Mouse (Mus musculus) midbrain, embryonic 14.5 days (tissue): ENCODE results near the gene Rgs8. TPM values are rescaled to one million over a fixed set of nuclear protein-coding genes. Genes with fewer than 3 reads are reported as not detected.
A peak's percentile ranks its signal among the peaks of the same experiment; 100 is the strongest.

Source experiments
- ATAC-seq: fragments of 200-750 bp; cut with Nextera tagmentation; 2 replicates; pipeline ENCODE4 v1.8.0; 2017; ENCODE audit warnings: moderate number of reproducible peaks, moderate library complexity; ENCODE audit not compliant: low FRiP score, low TSS enrichment
- DNase-seq: peaks from one replicate; pipeline ENCODE4 v3.0.0-alpha.2; 2015
- H3K27ac ChIP-seq: fragments of 300-500 bp; sonication (generic); replicated peaks from 2 replicates; pipeline ENCODE4 v1.5.1; 2014; ENCODE audit warnings: mild to moderate bottlenecking, low read depth, low read length, moderate library complexity
- H3K27me3 ChIP-seq: fragments of 300-500 bp; sonication (generic); 2 replicates; pipeline ENCODE4 v1.6.1; 2014; ENCODE audit warnings: low read length, control low read depth, mixed read lengths; ENCODE audit not compliant: control insufficient read depth, insufficient read depth
- H3K36me3 ChIP-seq: fragments of 300-500 bp; sonication (generic); 2 replicates; pipeline ENCODE4 v1.6.1; 2014; ENCODE audit warnings: low read length, control low read depth; ENCODE audit not compliant: control insufficient read depth, insufficient read depth
- H3K4me1 ChIP-seq: fragments of 300-500 bp; sonication (generic); 2 replicates; pipeline ENCODE4 v1.6.1; 2014; ENCODE audit warnings: mild to moderate bottlenecking, antibody characterized with exemption, low read length, control low read depth; ENCODE audit not compliant: control insufficient read depth, insufficient read depth
- H3K4me2 ChIP-seq: fragments of 300-500 bp; sonication (generic); 2 replicates; pipeline ENCODE4 v1.6.1; 2014; ENCODE audit warnings: mild to moderate bottlenecking, low read length, moderate library complexity
- H3K4me3 ChIP-seq: fragments of 300-500 bp; sonication (generic); replicated peaks from 2 replicates; pipeline ENCODE4 v1.5.1; 2014; ENCODE audit warnings: low read depth, low read length
- H3K9ac ChIP-seq: fragments of 300-500 bp; sonication (generic); replicated peaks from 2 replicates; pipeline ENCODE4 v1.6.1; 2014; ENCODE audit warnings: mild to moderate bottlenecking, low read length, moderate library complexity
- H3K9me3 ChIP-seq: fragments of 300-500 bp; sonication (generic); 2 replicates; pipeline ENCODE4 v1.6.1; 2016; ENCODE audit warnings: low read length, control low read depth, mixed read lengths; ENCODE audit not compliant: control insufficient read depth
- WGBS: fragments of 180-500 bp; shearing (Covaris S2); extraction: QIAGEN DNeasy Blood & Tissue Kit; methylation state at CpG from one replicate; pipeline ENCODE4 v1.1.7; 2014; 5-methylcytosine and 5-hydroxymethylcytosine counted together
- polyA plus RNA-seq: library from polyadenylated mRNA; unstranded; fragments of >200 nt; fragmentation: Nextera tagmentation; extraction: Ambion mirVana; gene quantifications from 2 replicates; pipeline ENCODE4 v1.2.1, GENCODE M21; 2014

Gene Rgs8
- polyA plus RNA-seq, 1 experiment from 2014 or later, result 30.4 TPM

DNA sequence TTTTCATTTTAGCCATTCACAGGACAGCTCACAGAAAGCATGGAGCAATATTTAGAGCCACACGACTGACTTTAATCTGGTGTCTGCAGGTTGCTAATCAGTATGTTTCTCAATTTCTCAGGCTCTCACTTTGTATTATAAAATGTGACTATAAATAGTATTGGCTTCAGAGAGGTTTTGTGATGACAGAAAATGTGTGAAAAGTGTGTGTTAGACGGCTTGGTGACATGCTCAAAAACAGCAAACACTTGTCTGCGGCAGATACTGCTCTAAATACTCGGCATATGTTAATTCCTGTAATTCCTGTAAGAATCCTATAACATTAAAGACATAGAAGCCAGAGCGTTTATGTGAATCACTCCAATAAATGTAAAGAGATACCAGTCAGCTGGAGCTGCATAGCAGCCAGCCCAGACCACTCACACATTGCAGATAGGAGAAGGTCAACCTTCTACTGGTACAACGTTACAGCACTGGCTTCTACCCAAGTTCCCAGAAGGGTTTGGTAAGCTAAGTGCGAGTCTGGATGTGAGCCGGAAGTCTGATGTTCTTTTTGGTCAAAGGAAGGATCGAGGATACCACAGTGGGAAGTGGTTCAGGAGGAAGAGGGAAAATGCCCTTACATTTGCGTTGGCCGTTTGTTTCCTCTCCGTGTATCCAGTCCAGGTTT, 95.2 kb downstream of the Rgs8 start:
- Histone ChIP-seq H3K9ac (no peak overlapping the region), H3K36me3 (0 out of 2 replicates have a peak, but pooled peaks cover 3% of the 10 kb centered on the region), H3K4me1 (peaks cover 27% of the 10 kb centered on the region), H3K4me3 (no peak overlapping the region), H3K27me3 (no peaks in the 10 kb centered on the region), H3K27ac (0 out of 2 replicates have a peak overlapping the region, but pooled peaks have one; percentile 1), H3K9me3 (no peaks in the 10 kb centered on the region), H3K4me2 (peak overlapping the region; percentile 70; the same call in 1 of the 2 replicates)
- ATAC-seq (no peak), DNase-seq (no peak)
- 75% methylated on average over 12 of the region's 12 CpGs for WGBS

DNA sequence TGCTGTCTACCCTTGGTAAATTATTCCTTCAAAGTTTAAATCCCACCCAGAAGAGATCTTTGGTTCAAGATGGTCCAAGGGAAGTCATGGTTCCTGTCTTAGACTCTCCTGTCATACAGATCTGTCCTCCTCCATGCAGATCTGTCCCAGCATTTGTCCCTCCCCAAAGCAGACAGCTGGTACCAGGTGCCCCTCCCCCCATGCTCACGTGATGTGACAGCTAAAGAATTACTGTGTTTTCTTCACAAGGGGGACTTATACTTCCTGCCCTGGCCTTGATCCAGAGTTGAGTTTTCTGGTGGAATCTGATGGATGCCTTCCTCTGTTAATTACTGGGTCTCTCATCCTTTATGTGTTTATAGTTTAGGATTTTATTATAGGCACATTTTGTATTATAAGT, 95.7 kb downstream of the Rgs8 start:
- 6% methylated on average over 1 of the region's 1 CpGs for WGBS
- ATAC-seq (0 out of 2 replicates have a peak, but pooled peaks have one; percentile 14), DNase-seq (peak; percentile 72)
- peaks cover 3% of the 10 kb centered on the region; the same call in 1 of the 2 replicates for H3K36me3 ChIP-seq
- 0 out of 2 replicates have a peak overlapping the region, but pooled peaks have one; percentile 87 for H3K27ac ChIP-seq
- H3K9me3 ChIP-seq, result no peaks in the 10 kb centered on the region
- peaks cover 27% of the 10 kb centered on the region for H3K4me1 ChIP-seq
- H3K4me3 ChIP-seq, result peak overlapping the region; percentile 46; the same call in 1 of the 2 replicates
- H3K27me3 ChIP-seq, result no peaks in the 10 kb centered on the region
- H3K9ac ChIP-seq, result no peak overlapping the region; the same call in 1 of the 2 replicates
- peak overlapping the region; percentile 70 for H3K4me2 ChIP-seq

DNA sequence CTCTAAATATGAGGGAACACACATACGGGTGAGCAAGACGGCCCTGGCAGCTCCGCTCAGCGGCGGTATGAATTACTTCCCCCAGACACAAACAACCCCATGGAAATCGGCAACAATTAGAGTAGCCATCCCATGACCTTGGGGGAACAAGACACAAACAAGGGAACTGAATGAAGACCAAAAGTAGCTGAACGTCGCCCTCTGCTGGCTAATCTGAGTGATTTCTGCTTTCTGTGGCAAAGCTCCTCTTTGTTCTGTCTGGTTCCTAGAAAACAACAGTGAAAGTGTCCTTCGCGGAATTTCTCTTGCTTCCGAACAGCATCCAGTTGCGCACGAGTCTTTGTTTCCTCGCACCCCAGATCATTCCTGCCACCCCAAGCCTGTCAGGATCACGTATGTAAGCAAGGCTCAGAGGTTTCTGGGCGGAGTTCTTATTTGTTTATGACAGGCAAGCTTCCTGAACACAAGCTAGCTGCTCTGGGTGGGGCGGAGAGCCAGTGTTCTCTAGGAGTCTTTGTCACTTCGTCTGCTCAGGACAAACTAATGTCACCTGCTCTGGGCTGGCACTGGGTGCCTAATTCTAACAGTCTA, 96.5 kb downstream of the Rgs8 start, which contains the start of gene Rnasel:
TSS of gene Rnasel (plus strand) at position 216 of the 591 bp plus-strand sequence.
- WGBS, result 2% methylated on average over 18 of the region's 18 CpGs
- no peaks in the 10 kb centered on the region for H3K27me3 ChIP-seq
- DNase-seq (peak; percentile 93), ATAC-seq (peak; percentile 64)
- H3K9ac ChIP-seq, result peak within 1 kb of the TSS; percentile 79
- H3K36me3 ChIP-seq, result peaks cover 7% of the 10 kb centered on the region; the same call in 1 of the 2 replicates
- H3K4me2 ChIP-seq, result peak within 1 kb of the TSS; percentile 70
- H3K9me3 ChIP-seq, result no peaks in the 10 kb centered on the region
- H3K4me3 ChIP-seq, result peak within 1 kb of the TSS; percentile 46
- H3K27ac ChIP-seq, result peak within 1 kb of the TSS; percentile 87
- H3K4me1 ChIP-seq, result peaks cover 27% of the 10 kb centered on the region

Other genes with a start within 250 kb of the Rgs8 start
- 0.26 and 0.47 TPM in 2 replicates for gene Shcbp1l, start 227.9 kb upstream of the Rgs8 start, polyA plus RNA-seq
- gene Dhx9, start 165.4 kb upstream of the Rgs8 start, polyA plus RNA-seq, result 36.8 and 43.2 TPM in 2 replicates
- 12.4 and 13.4 TPM in 2 replicates for gene Npl, start 103.0 kb upstream of the Rgs8 start, polyA plus RNA-seq
- gene Rgs16, start 87.3 kb downstream of the Rgs8 start, polyA plus RNA-seq, result 8.1 and 12.0 TPM in 2 replicates
- 37.8 and 55.6 TPM in 2 replicates for gene Rnasel, start 96.4 kb downstream of the Rgs8 start, polyA plus RNA-seq
- gene Rgsl1, start 191.1 kb downstream of the Rgs8 start, polyA plus RNA-seq, result 0.15 and 0.20 TPM in 2 replicates
- gene Teddm1b, start 221.3 kb downstream of the Rgs8 start, polyA plus RNA-seq, result 0.50 and 0.55 TPM in 2 replicates
- gene Teddm1a, start 238.7 kb downstream of the Rgs8 start, polyA plus RNA-seq, result not detected in 2 replicates
- 130 and 155 TPM in 2 replicates for gene Glul, start 246.9 kb downstream of the Rgs8 start, polyA plus RNA-seq
- gene Teddm2, start 247.2 kb downstream of the Rgs8 start, polyA plus RNA-seq, result 0.80 and 0.94 TPM in 2 replicates